Comparison of ENCODE assay signal across 8 mouse cellular contexts in the genomic region with DNA sequence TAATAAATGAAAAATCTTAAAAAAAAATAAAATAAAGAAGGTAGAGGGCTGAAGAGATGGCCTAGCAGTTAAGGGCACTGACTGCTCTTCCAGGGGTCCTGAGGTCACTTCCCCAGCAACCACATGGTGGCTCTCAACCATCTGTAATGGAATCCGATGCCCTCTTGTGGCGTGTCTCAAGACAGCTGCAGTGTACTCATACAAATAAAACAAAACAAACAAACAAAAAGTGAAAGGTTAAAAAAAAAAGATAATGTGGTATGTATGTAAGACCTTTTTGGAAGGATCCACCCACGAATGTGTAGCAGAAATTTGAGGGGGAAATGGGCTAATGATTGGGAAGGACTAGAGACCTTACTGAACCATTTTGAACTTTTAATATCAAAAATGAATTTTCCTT. TPM values are rescaled to one million over a fixed set of nuclear protein-coding genes. Genes with fewer than 3 reads are reported as not detected.
DNase-seq lines count a peak whose midpoint lies in the region; ATAC-seq lines count a peak whose summit lies in the region.

No protein-coding gene starts in this region.

- ATAC-seq in inflammation-experienced regulatory T-cells, adult 6 months = peak; percentile 65

- intact Hi-C loops in gastrocnemius, postnatal 36 days (cut with DNase I) = loop anchor here (10.0 kb wide), 1 partner anchor 129 kb away; the partner anchor contains the start of genes Dhfr and Msh3
- intact Hi-C loops in left cerebral cortex, postnatal 4 days (cut with DNase I) = loop anchor here (5.0 to 10.0 kb wide), 2 partner anchors 126 to 579 kb away; partner anchors contain the start of gene Msh3

- DNase-seq in gastrocnemius, adult 18-20 months (ENCODE audit: low spot score) = peak; percentile 32
- no peak for DNase-seq in gastrocnemius, postnatal 36 days
- peak; percentile 61 to 72 for DNase-seq in cerebellum, postnatal 14 days
- DNase-seq in frontal cortex, postnatal 36 days (ENCODE audit: low spot score in 2 of 2) = peak; percentile 14 to 51
- peak; percentile 55 for DNase-seq in left cerebral cortex, postnatal 4 days
- DNase-seq in mesoderm, embryonic 11.5 days (ENCODE audit: low read depth, low spot score) = peak; percentile 53
- DNase-seq in skeletal muscle tissue, adult 2 months (ENCODE audit: low read depth, low spot score) = peak; percentile 13

RNA-seq across cellular contexts. Expression of gene Fam151b, which starts 0.5 kb away (rescaled TPM):
- total RNA-seq in gastrocnemius, adult 18-20 months (2021) = 1 to 10 TPM; 1.8 to 2.5 TPM
- total RNA-seq in gastrocnemius, postnatal 36 days (2021) = 1 to 10 TPM; 1.9 to 2.6 TPM
- polyA plus RNA-seq in inflammation-experienced regulatory T-cells, adult 6 months (2017; shearing (Covaris generic)) = under 1 TPM in 1 of 3 experiments, not detected in 2; 0.63 TPM
- 1 to 10 TPM; 7.5 to 7.6 TPM for total RNA-seq in left cerebral cortex, postnatal 4 days (2021)

RNA-seq across cellular contexts. Expression of gene Zfyve16, which starts 47.3 kb away (rescaled TPM):
- 1 to 10 TPM; 6.3 to 8.0 TPM for total RNA-seq in gastrocnemius, adult 18-20 months (2021)
- 1 to 10 TPM; 7.1 to 8.0 TPM for total RNA-seq in gastrocnemius, postnatal 36 days (2021)
- polyA plus RNA-seq in inflammation-experienced regulatory T-cells, adult 6 months (2017; shearing (Covaris generic)) = 10 to 100 TPM in 2 of 3 experiments, 1 to 10 TPM in 1; 8.7 to 12.7 (median 10.9) TPM
- total RNA-seq in left cerebral cortex, postnatal 4 days (2021) = 10 to 100 TPM; 28.4 to 28.7 TPM

RNA-seq across cellular contexts. Expression of gene Ankrd34b, which starts 57.7 kb away (rescaled TPM):
- total RNA-seq in gastrocnemius, adult 18-20 months (2021) = not detected
- total RNA-seq in gastrocnemius, postnatal 36 days (2021) = not detected
- under 1 TPM in 2 of 3 experiments, not detected in 1; 0.14 to 0.16 TPM for polyA plus RNA-seq in inflammation-experienced regulatory T-cells, adult 6 months (2017; shearing (Covaris generic))
- total RNA-seq in left cerebral cortex, postnatal 4 days (2021) = 1 to 10 TPM; 5.6 to 5.7 TPM

Comparison
In these comparisons a context has a peak if more than half of its experiments do, and no peak if none do; other contexts are left out.
1. DNase-seq: peak in gastrocnemius, adult 18-20 months (single experiment), cerebellum, postnatal 14 days (2 of 2), frontal cortex, postnatal 36 days (2 of 2), left cerebral cortex, postnatal 4 days (single experiment), mesoderm, embryonic 11.5 days (single experiment) and skeletal muscle tissue, adult 2 months (single experiment); none in gastrocnemius, postnatal 36 days (0 of 2).
2. RNA of gene Ankrd34b, which starts 57.7 kb away (total RNA-seq): 5.6 to 5.7 TPM in left cerebral cortex, postnatal 4 days; not detected in gastrocnemius, adult 18-20 months and not detected in gastrocnemius, postnatal 36 days; every median in the first group is over 4 times any median in the second.